Mouse (Mus musculus): ENCODE measurements around the gene Gm10837.

The Gm10837 gene

DNA sequence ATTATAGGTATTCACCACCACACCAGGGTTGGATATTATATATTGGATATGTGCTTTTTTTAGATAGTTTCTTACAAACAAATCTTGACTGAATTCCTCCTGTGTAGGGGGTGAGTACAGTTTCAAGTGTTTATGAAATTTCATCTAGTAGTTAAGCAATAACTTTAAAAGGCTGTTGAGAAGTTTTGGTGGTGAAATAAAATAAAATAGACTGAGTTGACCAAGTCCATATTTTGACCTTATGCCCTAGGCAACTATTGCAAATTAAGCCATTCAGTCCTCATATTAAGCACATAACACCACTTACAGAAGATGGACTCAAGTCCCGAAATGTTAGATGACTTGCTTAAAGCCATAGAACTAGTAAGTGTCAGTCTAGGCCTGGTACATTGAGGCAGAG lies 45.6 kb downstream of the Gm10837 start:
- no peak for ATAC-seq (ENCODE audit: low TSS enrichment)

All from frontal cortex, adult (tissue).